Mouse (Mus musculus) testis, adult 2 months (tissue): ENCODE measurements at regions not wholly inside any gene's neighbourhood (a gene's known extent, or its start where the extent isn't known, plus 50 kb on each side); places are given as distances from the start of the nearest gene placed in this dataset.
A peak's percentile ranks its signal among the peaks of the same experiment; 100 is the strongest.

ENCODE experiments used
- H3K27ac ChIP-seq: fragments of 200-500 bp; 2 replicates; pipeline ENCODE4 v1.5.1; 2012; ENCODE audit warnings: low read depth, low read length; ENCODE audit not compliant: control insufficient read depth, insufficient read depth
- H3K27me3 ChIP-seq: fragments of 200-500 bp; 2 replicates; pipeline ENCODE4 v1.6.1; 2012; ENCODE audit warnings: mild to moderate bottlenecking, low read length, moderate library complexity; ENCODE audit not compliant: control insufficient read depth, insufficient read depth
- H3K36me3 ChIP-seq: fragments of 200-500 bp; 2 replicates; pipeline ENCODE4 v1.6.1; 2012; ENCODE audit warnings: mild to moderate bottlenecking, low read length; ENCODE audit not compliant: control insufficient read depth, insufficient read depth
- H3K4me1 ChIP-seq: fragments of 200-500 bp; 2 replicates; pipeline ENCODE4 v1.6.1; 2012; ENCODE audit warnings: low read length; ENCODE audit not compliant: control insufficient read depth, insufficient read depth
- H3K4me3 ChIP-seq: fragments of 200-500 bp; 2 replicates; pipeline ENCODE4 v1.5.1; 2012; ENCODE audit warnings: low read depth, mild to moderate bottlenecking, low read length, moderate library complexity, mixed read lengths; ENCODE audit not compliant: control insufficient read depth
- CTCF ChIP-seq: fragments of 200-500 bp; IDR thresholded peaks from 2 replicates; pipeline ENCODE4 v1.5.1; 2012; ENCODE audit warnings: low read depth, mild to moderate bottlenecking, inconsistent platforms, low read length, moderate library complexity; ENCODE audit not compliant: control insufficient read depth, insufficient read depth, insufficient replicate concordance
- POLR2A ChIP-seq: fragments of 200-500 bp; IDR thresholded peaks from 2 replicates; pipeline ENCODE4 v1.6.1; 2012; ENCODE audit warnings: low read depth, mild to moderate bottlenecking, inconsistent platforms, low read length, moderate library complexity; ENCODE audit not compliant: control insufficient read depth

GRCm38 (mm10) chr2:160256251-160256650 lies 77.7 kb downstream of the Gm826 start:
- Histone ChIP-seq H3K36me3 (no peaks in the 10 kb centered on the region), H3K4me1 (no peaks in the 10 kb centered on the region), H3K27me3 (no peaks in the 10 kb centered on the region), H3K27ac (no peak overlapping the region), H3K4me3 (no peak overlapping the region)
- no peak for TF ChIP-seq CTCF
- no peak for TF ChIP-seq POLR2A

- no peaks in the 10 kb centered on the region for H3K36me3 ChIP-seq
- no peak overlapping the region for H3K27ac ChIP-seq
- no peaks in the 10 kb centered on the region for H3K27me3 ChIP-seq
- TF ChIP-seq POLR2A, result no peak
- TF ChIP-seq CTCF, result no peak
- peak overlapping the region; percentile 82 for H3K4me3 ChIP-seq
- H3K4me1 ChIP-seq, result no peaks in the 10 kb centered on the region
These were observed 83.7 kb downstream of the Gm826 start for GRCm38 (mm10) chr2:160250228-160250627.

- Histone ChIP-seq H3K4me3 (peak overlapping the region; percentile 82), H3K27me3 (no peaks in the 10 kb centered on the region), H3K27ac (no peak overlapping the region), H3K36me3 (no peaks in the 10 kb centered on the region), H3K4me1 (no peaks in the 10 kb centered on the region; the same call in 1 of the 2 replicates)
- TF ChIP-seq CTCF, result no peak
- TF ChIP-seq POLR2A, result no peak
These were observed 84.6 kb downstream of the Gm826 start for GRCm38 (mm10) chr2:160249104-160250093.

GRCm38 (mm10) chr2:160247286-160247685 lies 86.7 kb downstream of the Gm826 start:
- Histone ChIP-seq H3K4me1 (no peaks in the 10 kb centered on the region; the same call in 1 of the 2 replicates), H3K27ac (no peak overlapping the region), H3K27me3 (no peaks in the 10 kb centered on the region), H3K4me3 (peak overlapping the region; percentile 82), H3K36me3 (no peaks in the 10 kb centered on the region)
- TF ChIP-seq CTCF (no peak), POLR2A (no peak)

GRCm38 (mm10) chr2:160246356-160246755 lies 87.6 kb downstream of the Gm826 start:
- H3K27ac ChIP-seq, result no peak overlapping the region
- no peaks in the 10 kb centered on the region; the same call in 1 of the 2 replicates for H3K4me1 ChIP-seq
- H3K27me3 ChIP-seq, result no peaks in the 10 kb centered on the region
- H3K36me3 ChIP-seq, result no peaks in the 10 kb centered on the region
- no peak for TF ChIP-seq POLR2A
- TF ChIP-seq CTCF, result no peak
- no peak overlapping the region; the same call in 1 of the 2 replicates for H3K4me3 ChIP-seq

GRCm38 (mm10) chr2:160244866-160245265 lies 89.1 kb downstream of the Gm826 start:
- no peak for TF ChIP-seq CTCF
- TF ChIP-seq POLR2A, result no peak

GRCm38 (mm10) chr2:160240531-160241379 lies 93.2 kb downstream of the Gm826 start:
- no peaks in the 10 kb centered on the region for H3K36me3 ChIP-seq
- H3K27ac ChIP-seq, result no peak overlapping the region
- TF ChIP-seq POLR2A (no peak), CTCF (no peak)
- H3K4me1 ChIP-seq, result no peaks in the 10 kb centered on the region; the same call in 1 of the 2 replicates
- no peak overlapping the region for H3K4me3 ChIP-seq
- H3K27me3 ChIP-seq, result no peaks in the 10 kb centered on the region

More at GRCm38 (mm10) chr2:160244866-160245265, 89.1 kb downstream of the Gm826 start:
- Histone ChIP-seq H3K4me3 (no peak overlapping the region), H3K36me3 (no peaks in the 10 kb centered on the region), H3K4me1 (no peaks in the 10 kb centered on the region; the same call in 1 of the 2 replicates), H3K27ac (no peak overlapping the region), H3K27me3 (no peaks in the 10 kb centered on the region)
